Mouse (Mus musculus) heart, embryonic 11.5 days (tissue): ENCODE data around the gene Nup107. TPM values are rescaled to one million over a fixed set of nuclear protein-coding genes. Genes with fewer than 3 reads are reported as not detected.
"Not testable (repeated sequence)": the region's sequence is repeated elsewhere in the genome, so short reads cannot be mapped to it uniquely, and the experiment has no call there.

ENCODE experiments used
- ATAC-seq: fragments of 200-750 bp; cut with Nextera tagmentation; replicated peaks from 2 replicates; pipeline ENCODE4 v1.8.0; 2017; ENCODE audit warnings: moderate library complexity; ENCODE audit not compliant: insufficient number of reproducible peaks, low FRiP score, low TSS enrichment
- H3K27ac ChIP-seq: fragments of 300-500 bp; sonication (generic); 2 replicates; pipeline ENCODE4 v1.5.1; 2014; ENCODE audit warnings: mild to moderate bottlenecking, low read depth, low read length
- H3K27me3 ChIP-seq: fragments of 300-500 bp; sonication (generic); 2 replicates; pipeline ENCODE4 v1.6.1; 2014; ENCODE audit warnings: mild to moderate bottlenecking, low read length, mixed read lengths; ENCODE audit not compliant: control insufficient read depth, insufficient read depth
- H3K36me3 ChIP-seq: fragments of 300-500 bp; sonication (generic); 2 replicates; pipeline ENCODE4 v1.6.1; 2014; ENCODE audit warnings: mild to moderate bottlenecking, low read length, moderate library complexity, mixed read lengths; ENCODE audit not compliant: control insufficient read depth, insufficient read depth
- H3K4me1 ChIP-seq: fragments of 300-500 bp; sonication (generic); 2 replicates; pipeline ENCODE4 v1.6.1; 2014; ENCODE audit warnings: low read length; ENCODE audit not compliant: control insufficient read depth, insufficient read depth
- H3K4me2 ChIP-seq: fragments of 300-500 bp; sonication (generic); 2 replicates; pipeline ENCODE4 v1.6.1; 2014; ENCODE audit warnings: mild to moderate bottlenecking, moderate library complexity
- H3K4me3 ChIP-seq: fragments of 300-500 bp; sonication (generic); 2 replicates; pipeline ENCODE4 v1.5.1; 2014; ENCODE audit warnings: low read depth, low read length
- H3K9ac ChIP-seq: fragments of 300-500 bp; sonication (generic); 2 replicates; pipeline ENCODE4 v1.6.1; 2014; ENCODE audit warnings: mild to moderate bottlenecking, low read depth, low read length, moderate library complexity
- H3K9me3 ChIP-seq: fragments of 300-500 bp; sonication (generic); replicated peaks from 2 replicates; pipeline ENCODE4 v1.6.1; 2016; ENCODE audit warnings: low read length; ENCODE audit not compliant: control insufficient read depth
- WGBS: fragments of 180-500 bp; shearing (Covaris S2); extraction: QIAGEN DNeasy Blood & Tissue Kit; methylation state at CpG from one replicate; pipeline ENCODE4 v1.1.7; 2014; ENCODE audit not compliant: insufficient replicate concordance; 5-methylcytosine and 5-hydroxymethylcytosine counted together
- polyA plus RNA-seq: library from polyadenylated mRNA; unstranded; fragments of >200 nt; fragmentation: Nextera tagmentation; extraction: Ambion mirVana; gene quantifications from 2 replicates; pipeline ENCODE4 v1.2.1, GENCODE M21; 2014

The Nup107 gene
- polyA plus RNA-seq, 1 experiment from 2014 or later: 56.3 TPM

- Histone ChIP-seq H3K4me3 (no peak overlapping the region), H3K9ac (no peak overlapping the region), H3K4me1 (no peaks in the 10 kb centered on the region), H3K4me2 (no peak overlapping the region), H3K27me3 (no peaks in the 10 kb centered on the region), H3K9me3 (no peaks in the 10 kb centered on the region), H3K27ac (no peak overlapping the region), H3K36me3 (peaks cover 68% of the 10 kb centered on the region)
- no peak for ATAC-seq
- WGBS: 84% methylated on average over 18 of the region's 18 CpGs
Observed at GRCm38 (mm10) chr10:117758749-117759727, 33.5 kb downstream of the Nup107 start.

DNA sequence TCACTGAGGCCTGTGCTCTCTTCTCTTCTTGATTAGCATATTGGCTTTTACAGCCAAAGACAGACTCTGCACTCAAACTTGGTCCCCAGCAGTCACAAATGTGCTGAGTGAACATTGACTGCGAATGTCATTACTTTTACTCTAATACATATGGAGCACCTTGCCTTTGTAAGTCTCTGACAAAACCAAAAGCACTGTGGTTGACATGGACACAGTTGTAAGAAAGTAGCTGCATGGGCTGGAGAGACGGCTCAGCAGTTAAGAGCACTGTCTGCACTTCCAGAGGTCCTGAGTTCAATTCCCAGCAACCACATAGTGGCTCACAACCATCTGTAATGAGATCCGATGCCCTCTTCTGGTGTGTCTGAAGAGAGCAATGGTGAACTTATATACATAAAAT, 34.2 kb downstream of the Nup107 start:
- H3K27ac ChIP-seq, H3K27me3 ChIP-seq: not testable (repeated sequence)
- 97% methylated on average over 3 of the region's 3 CpGs for whole genome bisulfite sequencing

GRCm38 (mm10) chr10:117757796-117758342, 34.6 kb downstream of the Nup107 start:
- Histone ChIP-seq H3K9me3 (no peaks in the 10 kb centered on the region), H3K9ac (no peak overlapping the region), H3K4me1 (no peaks in the 10 kb centered on the region), H3K4me2 (no peak overlapping the region), H3K27ac (no peak overlapping the region), H3K36me3 (peaks cover 60% of the 10 kb centered on the region), H3K4me3 (no peak overlapping the region), H3K27me3 (no peaks in the 10 kb centered on the region)
- ATAC-seq: no peak
- 94% methylated on average over 7 of the region's 7 CpGs for WGBS

More for the DNA sequence above, 34.2 kb downstream of the Nup107 start:
- not testable (repeated sequence) for H3K4me1 ChIP-seq, H3K9me3 ChIP-seq, H3K4me2 ChIP-seq, ATAC-seq, H3K4me3 ChIP-seq, H3K9ac ChIP-seq
- peaks cover 63% of the 10 kb centered on the region for H3K36me3 ChIP-seq

DNA sequence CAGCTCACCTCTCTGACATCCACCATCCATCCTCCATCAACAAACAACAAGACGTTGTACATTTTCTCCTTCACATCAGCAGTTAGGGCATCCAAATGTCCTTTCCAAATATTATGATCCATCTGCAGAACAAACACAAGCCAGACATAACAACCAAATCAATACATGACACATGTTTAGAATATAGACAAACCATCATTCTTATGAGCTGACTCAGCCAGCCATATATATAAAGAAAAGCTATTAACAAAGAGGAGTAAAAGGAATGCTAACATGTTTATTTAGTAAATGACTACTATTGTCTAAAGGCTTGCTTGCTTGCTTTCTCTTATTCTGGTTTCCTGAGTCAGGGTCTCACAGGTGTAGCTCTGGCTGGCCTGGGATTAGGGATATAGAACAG, 35.2 kb downstream of the Nup107 start:
- 95% methylated on average over 1 of the region's 1 CpGs for WGBS
- Histone ChIP-seq H3K4me2 (no peak overlapping the region), H3K27me3 (no peaks in the 10 kb centered on the region), H3K36me3 (peaks cover 54% of the 10 kb centered on the region), H3K4me1 (no peaks in the 10 kb centered on the region), H3K9ac (no peak overlapping the region), H3K9me3 (no peaks in the 10 kb centered on the region), H3K4me3 (no peak overlapping the region), H3K27ac (no peak overlapping the region)
- no peak for ATAC-seq

DNA sequence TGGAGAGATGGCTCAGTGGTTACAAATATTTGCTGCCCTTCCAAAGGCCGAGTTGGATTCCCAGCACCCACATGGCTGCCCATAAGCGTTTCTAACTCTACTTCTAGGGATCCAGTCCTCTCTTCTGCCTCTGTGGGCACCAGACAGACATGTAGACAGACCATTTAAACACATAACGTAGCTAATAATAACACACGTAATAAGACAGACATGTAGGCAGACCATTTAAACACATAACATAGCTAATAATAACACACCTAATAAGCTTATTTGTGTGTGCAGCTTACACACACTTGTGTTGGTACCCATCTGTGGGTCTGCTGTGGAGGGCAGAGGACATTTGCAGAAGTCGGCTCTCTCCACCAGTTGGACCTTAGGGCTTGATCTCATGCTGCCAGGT, 35.7 kb downstream of the Nup107 start:
- no peaks in the 10 kb centered on the region for H3K9me3 ChIP-seq
- H3K4me3 ChIP-seq: no peak overlapping the region
- no peak overlapping the region for H3K9ac ChIP-seq
- no peaks in the 10 kb centered on the region for H3K4me1 ChIP-seq
- no peak for ATAC-seq
- no peak overlapping the region for H3K4me2 ChIP-seq
- WGBS: 93% methylated on average over 5 of the region's 5 CpGs
- H3K36me3 ChIP-seq: peaks cover 52% of the 10 kb centered on the region
- no peaks in the 10 kb centered on the region for H3K27me3 ChIP-seq
- no peak overlapping the region for H3K27ac ChIP-seq

GRCm38 (mm10) chr10:117755799-117756467, 36.6 kb downstream of the Nup107 start:
- 96% methylated on average over 11 of the region's 11 CpGs for WGBS
- H3K4me1 ChIP-seq: no peaks in the 10 kb centered on the region
- no peak overlapping the region for H3K9ac ChIP-seq
- H3K9me3 ChIP-seq: no peaks in the 10 kb centered on the region
- no peak overlapping the region for H3K4me3 ChIP-seq
- H3K27ac ChIP-seq: no peak overlapping the region
- ATAC-seq: no peak
- no peak overlapping the region for H3K4me2 ChIP-seq
- H3K36me3 ChIP-seq: peaks cover 52% of the 10 kb centered on the region
- no peaks in the 10 kb centered on the region for H3K27me3 ChIP-seq

DNA sequence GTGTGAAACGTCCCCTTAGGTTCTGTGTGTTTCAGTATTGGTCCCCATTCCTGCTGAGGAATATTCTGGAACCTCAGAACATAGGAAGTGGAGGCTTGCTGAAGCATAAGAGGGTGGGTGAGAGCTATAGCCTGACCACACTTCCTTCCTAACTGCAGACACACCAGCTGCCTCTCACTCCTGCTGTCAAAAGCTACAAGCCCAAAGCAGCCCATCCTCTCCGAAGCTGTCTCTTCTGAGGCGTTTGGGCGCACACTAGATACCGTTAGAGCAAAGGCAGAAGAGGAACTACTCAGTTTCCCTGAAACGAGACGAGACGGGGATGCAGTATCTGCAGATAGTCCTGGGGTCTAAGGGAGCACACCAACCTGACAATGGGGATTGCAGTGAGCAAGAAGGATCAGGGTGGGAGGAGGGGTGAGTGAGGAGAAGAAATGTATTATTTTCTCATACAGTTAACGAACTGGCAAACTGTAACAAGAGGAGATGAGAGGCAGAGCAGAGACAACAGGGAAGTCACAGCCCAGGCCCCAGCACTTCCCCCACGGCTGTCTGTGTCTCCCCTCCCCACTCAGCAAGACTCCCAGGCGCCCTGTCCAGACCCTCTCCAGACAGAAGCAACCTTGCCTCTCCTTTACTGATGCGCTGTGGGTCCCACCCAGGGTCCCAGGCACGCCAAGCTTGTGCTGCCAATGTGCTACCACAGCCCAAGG, 37.3 kb downstream of the Nup107 start:
- no peak overlapping the region for H3K27ac ChIP-seq
- H3K9ac ChIP-seq: no peak overlapping the region
- no peak overlapping the region for H3K4me2 ChIP-seq
- H3K4me3 ChIP-seq: no peak overlapping the region
- peaks cover 51% of the 10 kb centered on the region for H3K36me3 ChIP-seq
- H3K4me1 ChIP-seq: no peaks in the 10 kb centered on the region
- no peaks in the 10 kb centered on the region for H3K27me3 ChIP-seq
- WGBS: 86% methylated on average over 13 of the region's 13 CpGs
- ATAC-seq: no peak
- no peaks in the 10 kb centered on the region for H3K9me3 ChIP-seq

DNA sequence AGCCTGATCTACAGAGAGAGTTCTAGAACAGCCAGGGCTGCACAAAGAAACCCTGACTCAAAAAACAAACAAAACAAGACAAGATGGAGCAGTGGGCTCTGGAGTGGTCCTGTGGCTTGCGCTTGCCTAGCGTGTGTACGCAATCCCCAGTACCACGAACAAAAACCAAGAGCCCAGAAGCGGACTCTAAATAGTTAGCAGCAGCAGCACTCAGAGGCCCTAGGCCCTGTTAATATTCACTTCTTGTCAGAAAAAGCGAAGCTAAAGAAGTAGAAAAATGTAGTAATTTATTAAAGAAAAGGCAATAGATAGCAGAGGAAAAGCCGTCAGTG, 37.9 kb downstream of the Nup107 start:
- peaks cover 51% of the 10 kb centered on the region for H3K36me3 ChIP-seq
- H3K4me3 ChIP-seq: no peak overlapping the region
- WGBS: 90% methylated on average over 7 of the region's 7 CpGs
- no peak overlapping the region for H3K27ac ChIP-seq
- H3K9me3 ChIP-seq: no peaks in the 10 kb centered on the region
- H3K4me1 ChIP-seq: no peaks in the 10 kb centered on the region
- ATAC-seq: no peak
- H3K27me3 ChIP-seq: no peaks in the 10 kb centered on the region
- no peak overlapping the region for H3K4me2 ChIP-seq
- no peak overlapping the region for H3K9ac ChIP-seq
